In the genomic region with DNA sequence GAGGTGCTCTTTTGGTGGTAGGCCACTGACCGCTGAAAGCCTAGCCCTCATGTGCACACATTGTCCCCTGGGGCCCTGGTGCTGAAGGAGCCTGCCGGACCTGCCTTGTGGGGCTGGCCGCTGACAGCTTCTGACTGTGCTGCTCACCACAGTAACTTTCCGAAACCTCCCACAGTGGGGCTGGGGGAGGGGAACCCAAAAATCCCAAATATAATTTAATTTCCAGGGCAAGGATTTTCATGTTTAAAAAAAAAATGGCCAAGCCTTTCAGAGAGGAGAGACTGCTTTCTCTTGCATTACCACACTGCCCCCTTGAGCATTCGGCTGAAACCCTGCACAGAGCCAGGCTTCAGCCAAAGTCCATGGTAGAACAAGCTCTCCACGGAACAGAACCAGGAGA, we compare ENCODE assay signal across 9 mouse cellular contexts.
A peak's percentile ranks its signal among the peaks of the same experiment; 100 is the strongest.
DNase-seq lines count a peak whose midpoint lies in the region; ATAC-seq and TF ChIP-seq lines count a peak whose summit lies in the region.
"Had no signal": no experiment of that assay in that cellular context is flagged by ENCODE, and none has a peak within 500 bp of the region (broad histone marks: within the 10 kb centered on the region; RNA-seq: fewer than 3 reads in every experiment).

No protein-coding gene starts in this region.

- no peak overlapping the region for H3K4me3 ChIP-seq in hindbrain, embryonic 11.5 days (ENCODE audit: low read depth, low read length)
- H3K4me3 ChIP-seq in hindbrain, embryonic 13.5 days, result no peak overlapping the region
- no peak overlapping the region for H3K4me3 ChIP-seq in gastrocnemius, adult 2 months
- H3K4me3 ChIP-seq: heart, embryonic 13.5 days had no signal

- intact Hi-C loops in gastrocnemius, adult 2 months (cut with DNase I), result loop anchor here (10.0 kb wide), 3 partner anchors 196 to 496 kb away; no protein-coding TSS in a partner anchor

- H3K9ac ChIP-seq in hindbrain, embryonic 11.5 days (ENCODE audit: low read depth, low read length), result no peak overlapping the region
- H3K9ac ChIP-seq in hindbrain, embryonic 13.5 days, result no peak overlapping the region
- H3K9ac ChIP-seq: heart, embryonic 13.5 days had no signal

- H3K4me1 ChIP-seq in hindbrain, embryonic 11.5 days (replicated peaks; ENCODE audit: control insufficient read depth, insufficient read depth, low read length), result no peaks in the 10 kb centered on the region
- peaks cover 5% of the 10 kb centered on the region; the same call in 1 of the 2 replicates for H3K4me1 ChIP-seq in hindbrain, embryonic 13.5 days (replicated peaks)

- no peaks in the 10 kb centered on the region for H3K9me3 ChIP-seq in hindbrain, embryonic 11.5 days (ENCODE audit: control insufficient read depth, low read length)
- no peaks in the 10 kb centered on the region for H3K9me3 ChIP-seq in hindbrain, embryonic 13.5 days
- H3K9me3 ChIP-seq: heart, embryonic 13.5 days had no signal

- no peaks in the 10 kb centered on the region for H3K36me3 ChIP-seq in hindbrain, embryonic 11.5 days (ENCODE audit: control insufficient read depth, insufficient read depth, low read length)
- no peaks in the 10 kb centered on the region for H3K36me3 ChIP-seq in hindbrain, embryonic 13.5 days
- H3K36me3 ChIP-seq: heart, embryonic 13.5 days had no signal

- peak; percentile 28 for DNase-seq in hindbrain, embryonic 11.5 days (ENCODE audit: low spot score)
- DNase-seq in cerebellum, adult 8-10 months, result peak; percentile 6
- DNase-seq in gastrocnemius, adult 2 months, result peak; percentile 45
- peak; percentile 20 for DNase-seq in layer of hippocampus, adult 9-11 months
- DNase-seq in lung, postnatal 25 days (ENCODE audit: low spot score), result peak; percentile 12
- peak; percentile 53 to 68 for DNase-seq in urinary bladder, postnatal 36 days (ENCODE audit: low spot score in 2 of 2)
- no peak for DNase-seq in B cell, adult 2 months

- no peaks in the 10 kb centered on the region for H3K27me3 ChIP-seq in hindbrain, embryonic 11.5 days (ENCODE audit: control insufficient read depth, insufficient read depth, low read length)
- H3K27me3 ChIP-seq in hindbrain, embryonic 13.5 days, result no peaks in the 10 kb centered on the region

- no peak overlapping the region for H3K4me2 ChIP-seq in hindbrain, embryonic 11.5 days (replicated peaks; ENCODE audit: low read depth, low read length)
- no peak overlapping the region for H3K4me2 ChIP-seq in hindbrain, embryonic 13.5 days
- H3K4me2 ChIP-seq: heart, embryonic 13.5 days had no signal

- no peak overlapping the region for H3K27ac ChIP-seq in hindbrain, embryonic 11.5 days (ENCODE audit: low read depth, low read length)
- no peak overlapping the region for H3K27ac ChIP-seq in hindbrain, embryonic 13.5 days
- H3K27ac ChIP-seq in gastrocnemius, adult 2 months, result no peak overlapping the region
- H3K27ac ChIP-seq: heart, embryonic 13.5 days had no signal

- WGBS in hindbrain, embryonic 11.5 days, result 52% methylated on average over 6 of the region's 6 CpGs
- 60% methylated on average over 6 of the region's 6 CpGs for WGBS in hindbrain, embryonic 13.5 days

- TF ChIP-seq CTCF in gastrocnemius, adult 2 months (IDR thresholded peaks at IDR 0.05), result peak; percentile 65

- no peak for ATAC-seq in hindbrain, embryonic 11.5 days (ENCODE audit: low FRiP score)
- ATAC-seq in hindbrain, embryonic 13.5 days (ENCODE audit: low FRiP score), result no peak

Comparison
In these comparisons a context has a peak if more than half of its experiments do, and no peak if none do; other contexts are left out.
1. DNase-seq: peak in hindbrain, embryonic 11.5 days (single experiment), cerebellum, adult 8-10 months (single experiment), gastrocnemius, adult 2 months (single experiment), layer of hippocampus, adult 9-11 months (single experiment), lung, postnatal 25 days (single experiment) and urinary bladder, postnatal 36 days (2 of 2); none in B cell, adult 2 months (0 of 2).